Mouse (Mus musculus) cerebellum, adult 2 months (tissue): ENCODE measurements around the gene Meltf.

Source experiments
- CTCF ChIP-seq: fragments of 200-500 bp; IDR thresholded peaks from 2 replicates; pipeline ENCODE4 v1.5.1; 2011; ENCODE audit warnings: low read depth, mild to moderate bottlenecking, control low read depth, low read length, moderate library complexity, borderline replicate concordance; ENCODE audit not compliant: insufficient read depth
- POLR2A ChIP-seq: fragments of 200-500 bp; IDR thresholded peaks from 2 replicates; pipeline ENCODE4 v1.6.1; 2011; ENCODE audit warnings: low read length, control low read depth, borderline replicate concordance; ENCODE audit not compliant: insufficient read depth

DNA sequence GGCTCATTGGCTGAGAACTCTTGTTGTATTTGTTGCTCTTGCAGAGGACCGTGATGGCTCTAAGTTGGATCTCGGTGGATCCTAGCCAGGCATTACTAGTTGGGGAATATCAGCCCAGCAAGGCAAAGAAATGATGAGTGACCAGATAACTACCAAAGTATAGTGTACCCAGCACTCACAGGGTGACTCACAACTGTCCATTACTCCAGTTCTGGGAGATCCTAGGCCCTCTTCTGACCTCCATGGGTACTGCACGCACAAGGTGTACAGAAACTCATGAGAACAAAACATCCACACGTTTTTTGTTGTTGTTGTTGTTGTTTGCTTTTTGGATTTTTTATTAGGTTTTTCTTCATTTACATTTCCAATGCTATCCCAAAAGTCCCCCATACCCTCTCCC lies 58.0 kb downstream of the Meltf start:
- TF ChIP-seq CTCF (no peak), POLR2A (no peak)
